Mouse (Mus musculus): ENCODE measurements at regions not wholly inside any gene's neighbourhood (a gene's known extent, or its start where the extent isn't known, plus 50 kb on each side); places are given as distances from the start of the nearest gene placed in this dataset.

GRCm38 (mm10) chr8:103903635-103904034 lies 197.8 kb upstream of the Cdh5 start:
- no peak for TF ChIP-seq CTCF (IDR thresholded peaks at IDR 0.05; ENCODE audit: control insufficient read depth, insufficient read depth, low read length)
- no peak for TF ChIP-seq POLR2A (IDR thresholded peaks at IDR 0.05; ENCODE audit: borderline replicate concordance, control insufficient read depth, low read depth, low read length)

Data from bone marrow, adult 2 months (tissue).